Mouse (Mus musculus) neural tube, embryonic 15.5 days (tissue): ENCODE data around the gene Aloxe3. TPM values are rescaled to one million over a fixed set of nuclear protein-coding genes. Genes with fewer than 3 reads are reported as not detected.

ENCODE experiments used
- ATAC-seq: fragments of 200-750 bp; cut with Nextera tagmentation; 2 replicates; pipeline ENCODE4 v1.8.0; 2017; ENCODE audit warnings: mild to moderate bottlenecking, moderate TSS enrichment, moderate library complexity; ENCODE audit not compliant: low FRiP score
- H3K27ac ChIP-seq: fragments of 300-500 bp; sonication (generic); replicated peaks from 2 replicates; pipeline ENCODE4 v1.5.1; 2015; ENCODE audit warnings: mild to moderate bottlenecking, inconsistent platforms
- H3K27me3 ChIP-seq: fragments of 300-500 bp; sonication (generic); replicated peaks from 2 replicates; pipeline ENCODE4 v1.6.1; 2015; ENCODE audit warnings: inconsistent platforms
- H3K36me3 ChIP-seq: fragments of 300-500 bp; sonication (generic); 2 replicates; pipeline ENCODE4 v1.6.1; 2015; ENCODE audit warnings: inconsistent platforms
- H3K4me1 ChIP-seq: fragments of 300-500 bp; sonication (generic); 2 replicates; pipeline ENCODE4 v1.6.1; 2015; ENCODE audit warnings: inconsistent platforms
- H3K4me2 ChIP-seq: fragments of 300-500 bp; sonication (generic); 2 replicates; pipeline ENCODE4 v1.6.1; 2015; ENCODE audit warnings: inconsistent platforms, mild to moderate bottlenecking, moderate library complexity
- H3K4me3 ChIP-seq: fragments of 300-500 bp; sonication (generic); replicated peaks from 2 replicates; pipeline ENCODE4 v1.5.1; 2015; ENCODE audit warnings: mild to moderate bottlenecking, inconsistent platforms
- H3K9ac ChIP-seq: fragments of 300-500 bp; sonication (generic); replicated peaks from 2 replicates; pipeline ENCODE4 v1.6.1; 2015; ENCODE audit warnings: mild to moderate bottlenecking, inconsistent platforms
- H3K9me3 ChIP-seq: fragments of 300-500 bp; sonication (generic); replicated peaks from 2 replicates; pipeline ENCODE4 v1.6.1; 2016; ENCODE audit warnings: inconsistent platforms
- WGBS: fragments of 180-500 bp; shearing (Covaris S2); methylation state at CpG from one replicate; pipeline ENCODE4 v1.1.7; 2015; ENCODE audit warnings: mixed read lengths; 5-methylcytosine and 5-hydroxymethylcytosine counted together
- polyA plus RNA-seq: library from polyadenylated mRNA; unstranded; fragments of >200 nt; fragmentation: Nextera tagmentation; extraction: Ambion mirVana; gene quantifications from 2 replicates; pipeline ENCODE4 v1.2.1, GENCODE M21; 2015

Gene Aloxe3
- 4.3 and 6.1 TPM in 2 replicates for polyA plus RNA-seq

DNA sequence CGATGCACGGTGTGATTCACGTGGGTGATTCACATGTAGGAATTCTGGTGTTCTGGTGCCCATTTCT is at the start of gene Aloxe3:
TSS of gene Aloxe3 (plus strand) at position 45 of the 67 bp plus-strand sequence.
- Histone ChIP-seq H3K36me3 (no peaks in the 10 kb centered on the region), H3K9me3 (no peaks in the 10 kb centered on the region), H3K4me2 (peak within 1 kb of the TSS; percentile 85), H3K4me3 (peak within 1 kb of the TSS; percentile 59), H3K27ac (peak within 1 kb of the TSS; percentile 85), H3K9ac (peak within 1 kb of the TSS; percentile 55), H3K27me3 (peaks cover 8% of the 10 kb centered on the region), H3K4me1 (peaks cover 33% of the 10 kb centered on the region)
- ATAC-seq: no peak
- 3% methylated on average over 3 of the region's 3 CpGs for WGBS

DNA sequence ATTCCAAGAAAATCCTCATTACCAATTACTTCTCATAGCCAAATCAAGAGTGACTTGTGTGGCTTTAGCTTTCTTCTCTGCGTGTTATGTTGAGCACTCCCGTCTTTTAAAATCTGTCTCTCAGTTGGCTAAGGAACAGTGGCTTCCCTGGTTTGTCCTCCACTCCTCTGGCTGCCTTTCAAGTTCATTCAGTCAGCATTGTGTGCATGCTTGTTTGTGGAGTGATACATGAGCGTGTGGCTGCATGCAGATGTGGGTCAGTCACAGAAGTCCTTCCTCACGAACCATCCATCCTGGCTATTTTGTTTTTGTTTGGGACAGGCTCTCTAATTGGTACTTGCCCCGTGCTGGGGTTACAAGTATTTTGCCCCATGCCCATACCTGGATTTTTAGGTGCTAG is 49.1 kb upstream of the Aloxe3 start:
- no peak for ATAC-seq
- 66% methylated on average over 5 of the region's 5 CpGs for WGBS
- Histone ChIP-seq H3K9ac (no peak overlapping the region), H3K4me1 (peaks cover 32% of the 10 kb centered on the region), H3K9me3 (no peaks in the 10 kb centered on the region), H3K4me3 (no peak overlapping the region), H3K27ac (no peak overlapping the region), H3K27me3 (no peaks in the 10 kb centered on the region), H3K36me3 (no peaks in the 10 kb centered on the region), H3K4me2 (no peak overlapping the region)

DNA sequence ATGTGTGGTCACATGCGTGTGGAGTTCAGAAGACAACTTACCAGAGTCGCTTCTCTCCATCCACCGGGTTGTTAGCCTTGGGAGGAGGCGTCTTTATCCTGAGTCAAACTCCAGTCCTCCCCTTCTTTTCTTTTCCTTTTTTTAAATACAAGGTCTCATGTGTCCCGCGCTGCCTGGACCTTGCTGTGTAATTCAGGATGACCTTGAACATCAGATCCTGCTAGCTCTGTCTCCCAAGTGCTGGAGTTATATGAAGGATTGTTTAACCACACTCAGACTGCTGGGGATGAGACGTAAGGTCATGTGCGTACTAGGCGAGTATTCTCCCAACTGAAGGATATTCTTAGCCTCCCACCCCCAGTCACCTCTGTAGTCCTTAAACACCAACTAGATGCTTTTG is 48.4 kb upstream of the Aloxe3 start:
- WGBS: 82% methylated on average over 9 of the region's 9 CpGs
- Histone ChIP-seq H3K27me3 (no peaks in the 10 kb centered on the region), H3K4me1 (peaks cover 25% of the 10 kb centered on the region)

DNA sequence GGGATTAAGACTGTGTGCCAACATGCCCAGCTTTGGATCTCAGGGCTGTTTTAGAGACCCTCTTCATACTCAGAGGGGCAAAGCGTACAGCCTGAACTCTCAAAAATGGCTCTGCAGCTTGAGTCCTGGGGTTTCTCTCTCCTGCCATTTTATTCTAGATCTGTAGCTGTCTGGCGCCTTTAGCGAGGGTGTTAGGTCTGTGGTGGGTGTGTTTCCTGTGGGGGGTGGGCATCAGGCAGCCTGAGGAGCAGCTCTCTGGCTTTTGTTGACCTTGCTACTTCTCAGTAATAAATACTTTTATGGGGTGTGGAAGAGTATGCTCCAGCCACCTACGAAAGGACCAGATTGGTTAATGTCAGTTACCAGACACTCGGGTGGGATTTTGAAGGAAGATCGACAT is 47.7 kb upstream of the Aloxe3 start:
- H3K36me3 ChIP-seq: no peaks in the 10 kb centered on the region
- H3K27ac ChIP-seq: no peak overlapping the region
- no peaks in the 10 kb centered on the region for H3K9me3 ChIP-seq
- no peaks in the 10 kb centered on the region for H3K27me3 ChIP-seq
- 81% methylated on average over 6 of the region's 6 CpGs for WGBS
- H3K4me3 ChIP-seq: no peak overlapping the region
- H3K4me2 ChIP-seq: no peak overlapping the region
- no peak for ATAC-seq
- H3K4me1 ChIP-seq: peaks cover 20% of the 10 kb centered on the region
- H3K9ac ChIP-seq: no peak overlapping the region

More for the DNA sequence above, 48.4 kb upstream of the Aloxe3 start:
- H3K27ac ChIP-seq: no peak overlapping the region
- H3K9me3 ChIP-seq: no peaks in the 10 kb centered on the region
- H3K9ac ChIP-seq: no peak overlapping the region
- no peak for ATAC-seq
- H3K36me3 ChIP-seq: no peaks in the 10 kb centered on the region
- H3K4me2 ChIP-seq: no peak overlapping the region
- H3K4me3 ChIP-seq: no peak overlapping the region

DNA sequence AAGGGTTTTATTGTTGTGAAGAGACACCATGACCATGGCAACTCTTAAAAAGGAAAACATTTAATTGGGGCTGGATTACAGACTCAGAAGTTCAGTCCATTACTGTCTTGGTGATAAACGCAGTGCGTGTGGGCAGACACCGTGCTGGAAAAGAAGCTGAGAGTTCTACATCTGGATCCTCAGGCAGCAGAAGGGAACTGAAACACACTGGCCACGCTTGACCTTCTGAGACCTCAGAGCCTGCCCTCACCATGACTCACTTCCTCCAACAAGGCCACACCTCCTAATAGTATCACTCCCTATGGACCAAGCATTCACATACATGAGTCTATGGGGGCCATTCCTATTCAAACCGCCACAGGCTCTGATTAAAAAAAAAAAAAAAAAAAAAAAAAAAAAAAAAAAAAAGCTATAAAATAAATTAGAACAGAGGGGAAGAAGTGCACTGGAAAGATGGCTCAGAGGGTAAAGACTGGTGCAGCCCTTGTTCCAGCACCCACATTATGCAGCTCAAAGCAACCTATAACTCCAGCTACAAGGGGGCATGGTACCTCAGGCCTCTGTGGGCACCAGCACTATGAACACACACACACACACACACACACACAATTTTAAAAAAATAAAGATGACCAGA is 46.8 kb upstream of the Aloxe3 start:
- no peak for ATAC-seq
- H3K36me3 ChIP-seq: no peaks in the 10 kb centered on the region
- no peak overlapping the region for H3K4me2 ChIP-seq
- H3K27ac ChIP-seq: 0 out of 2 replicates have a peak overlapping the region, but pooled peaks have one; percentile 9
- no peaks in the 10 kb centered on the region for H3K9me3 ChIP-seq
- no peak overlapping the region for H3K9ac ChIP-seq
- 70% methylated on average over 5 of the region's 5 CpGs for WGBS
- no peaks in the 10 kb centered on the region for H3K27me3 ChIP-seq
- H3K4me1 ChIP-seq: peaks cover 14% of the 10 kb centered on the region
- H3K4me3 ChIP-seq: no peak overlapping the region

DNA sequence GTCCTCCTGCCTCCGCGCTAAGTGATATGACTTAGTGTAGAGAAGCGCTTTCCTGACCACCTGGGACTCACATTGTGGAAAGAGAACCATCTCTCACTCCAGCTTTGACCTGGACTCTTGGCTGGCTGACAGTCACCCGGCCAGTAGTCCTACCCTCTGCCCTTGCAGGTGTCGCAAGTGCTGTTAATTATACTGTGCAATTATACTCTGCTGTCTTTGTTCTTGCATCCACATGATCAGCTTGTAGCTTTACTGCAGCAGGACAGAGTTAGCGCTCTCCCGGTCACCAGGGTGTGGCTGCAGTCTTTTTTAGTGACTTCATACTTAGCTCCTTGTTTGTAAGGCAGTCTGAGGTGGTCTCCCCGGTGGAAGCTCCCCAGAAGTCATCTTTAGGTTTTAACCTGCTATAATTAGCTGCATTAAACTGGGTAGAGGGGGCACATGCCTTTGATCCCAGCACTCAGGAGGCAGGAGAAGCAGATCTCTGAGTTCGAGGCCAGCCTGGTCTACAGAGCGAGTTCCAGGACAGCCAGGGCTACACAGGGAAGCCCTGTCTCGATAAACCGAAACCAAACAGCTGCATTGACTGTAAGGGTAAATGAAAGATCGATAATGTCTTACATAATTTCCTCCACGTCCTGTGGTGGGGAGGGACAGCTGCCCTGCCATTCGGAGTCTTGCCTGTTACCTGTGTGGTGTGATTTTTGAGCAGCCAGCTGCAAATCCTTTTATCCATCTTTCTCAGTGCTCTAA is 45.4 kb upstream of the Aloxe3 start:
- H3K9me3 ChIP-seq: no peaks in the 10 kb centered on the region
- H3K36me3 ChIP-seq: no peaks in the 10 kb centered on the region
- no peak overlapping the region for H3K27ac ChIP-seq
- no peak for ATAC-seq
- H3K4me3 ChIP-seq: no peak overlapping the region
- no peak overlapping the region for H3K9ac ChIP-seq
- H3K27me3 ChIP-seq: no peaks in the 10 kb centered on the region
- peaks cover 3% of the 10 kb centered on the region; the same call in 1 of the 2 replicates for H3K4me1 ChIP-seq
- H3K4me2 ChIP-seq: no peak overlapping the region
- WGBS: 75% methylated on average over 15 of the region's 15 CpGs

DNA sequence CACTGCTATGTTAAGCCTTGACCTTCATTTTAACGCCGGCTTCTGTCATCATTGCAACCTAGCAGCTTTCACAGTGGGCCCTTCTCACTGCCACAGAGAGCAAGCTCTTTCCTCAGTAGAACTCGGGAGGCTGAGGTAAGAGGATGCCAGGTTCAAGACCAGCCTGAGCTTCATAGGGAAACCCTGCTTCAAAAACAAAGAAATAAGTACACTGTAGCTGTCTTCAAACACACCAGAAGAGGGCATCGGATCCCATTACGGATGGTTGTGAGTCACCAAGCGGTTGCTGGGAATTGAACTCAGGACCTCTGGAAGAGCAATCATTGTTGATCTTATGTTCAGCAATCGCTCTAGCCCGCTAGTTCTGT is 44.9 kb upstream of the Aloxe3 start:
- Histone ChIP-seq H3K36me3 (no peaks in the 10 kb centered on the region), H3K4me2 (no peak overlapping the region), H3K9ac (no peak overlapping the region), H3K27me3 (no peaks in the 10 kb centered on the region), H3K9me3 (no peaks in the 10 kb centered on the region), H3K4me1 (peaks cover 3% of the 10 kb centered on the region; the same call in 1 of the 2 replicates), H3K27ac (no peak overlapping the region), H3K4me3 (no peak overlapping the region)
- ATAC-seq: no peak
- 91% methylated on average over 8 of the region's 8 CpGs for WGBS

DNA sequence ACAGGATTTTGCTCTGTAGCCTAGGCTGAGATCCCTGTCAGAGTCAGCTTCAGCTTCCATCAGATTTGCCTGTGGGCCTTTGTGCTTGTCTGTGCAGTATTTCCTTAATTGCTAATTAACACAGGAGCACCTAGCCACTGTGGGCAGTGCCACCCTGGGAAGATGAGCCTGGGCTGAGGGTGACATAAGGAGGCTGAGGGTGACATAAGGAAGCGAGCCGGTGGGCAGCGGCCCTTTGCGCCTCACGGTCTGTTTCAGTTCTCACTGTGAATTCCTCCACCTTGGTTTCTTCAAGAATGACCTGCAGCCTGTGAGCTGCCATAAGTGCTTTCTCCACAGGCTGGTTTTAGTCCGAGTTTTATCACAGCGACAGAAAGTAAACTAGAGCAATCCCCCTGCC is 44.1 kb upstream of the Aloxe3 start:
- Histone ChIP-seq H3K27ac (no peak overlapping the region), H3K4me3 (no peak overlapping the region), H3K27me3 (no peaks in the 10 kb centered on the region), H3K9me3 (no peaks in the 10 kb centered on the region), H3K36me3 (no peaks in the 10 kb centered on the region), H3K4me2 (no peak overlapping the region), H3K4me1 (peaks cover 2% of the 10 kb centered on the region; the same call in 1 of the 2 replicates), H3K9ac (no peak overlapping the region)
- no peak for ATAC-seq
- 84% methylated on average over 7 of the region's 7 CpGs for WGBS

DNA sequence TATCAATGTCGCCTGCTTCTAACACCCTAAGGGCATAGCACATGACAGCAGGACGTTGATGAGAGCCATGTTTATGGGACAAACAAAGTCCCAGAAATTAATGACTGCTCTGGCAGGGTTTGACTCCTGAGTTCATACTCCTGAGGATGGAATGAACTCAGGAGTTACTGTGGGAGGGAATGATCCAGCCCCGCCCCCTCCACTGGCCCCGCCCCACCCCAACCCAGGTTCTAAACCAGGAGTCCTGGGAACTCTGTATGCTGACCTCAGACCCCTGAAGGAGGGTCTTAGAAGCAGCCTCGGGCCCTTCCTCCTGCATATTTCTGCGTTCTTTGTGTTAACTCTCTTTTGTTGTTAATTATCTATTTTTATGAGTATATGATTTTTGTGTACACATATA is 40.1 kb upstream of the Aloxe3 start:
- no peak overlapping the region for H3K9ac ChIP-seq
- H3K4me3 ChIP-seq: no peak overlapping the region
- no peak overlapping the region for H3K27ac ChIP-seq
- H3K27me3 ChIP-seq: no peaks in the 10 kb centered on the region
- WGBS: 66% methylated on average over 6 of the region's 6 CpGs
- H3K4me1 ChIP-seq: peaks cover 27% of the 10 kb centered on the region
- H3K9me3 ChIP-seq: no peaks in the 10 kb centered on the region
- H3K4me2 ChIP-seq: no peak overlapping the region
- H3K36me3 ChIP-seq: peaks cover 8% of the 10 kb centered on the region; the same call in 1 of the 2 replicates
- no peak for ATAC-seq

DNA sequence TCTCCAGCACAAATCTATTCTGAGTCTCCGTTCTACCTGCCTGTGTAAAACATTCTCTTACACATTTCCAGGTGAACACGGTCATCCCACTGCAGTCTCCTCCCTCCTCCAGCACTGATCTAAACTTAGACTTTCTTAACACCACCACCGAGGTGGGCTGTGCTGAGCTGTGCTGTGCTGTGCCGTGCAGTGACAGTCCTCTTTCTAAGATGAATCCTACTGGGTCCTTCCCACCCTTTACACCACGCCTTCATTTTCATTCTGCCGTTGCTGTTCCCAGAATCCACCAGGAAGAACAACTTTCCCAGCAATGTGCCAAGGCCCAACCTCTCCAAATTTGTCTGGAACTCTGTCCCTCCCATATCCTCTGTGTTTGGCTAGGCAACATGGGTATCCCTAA is 39.3 kb upstream of the Aloxe3 start:
- Histone ChIP-seq H3K9me3 (no peaks in the 10 kb centered on the region), H3K27me3 (no peaks in the 10 kb centered on the region), H3K36me3 (peaks cover 16% of the 10 kb centered on the region; the same call in 1 of the 2 replicates), H3K27ac (no peak overlapping the region), H3K4me1 (peaks cover 35% of the 10 kb centered on the region), H3K9ac (no peak overlapping the region), H3K4me2 (no peak overlapping the region), H3K4me3 (no peak overlapping the region)
- WGBS: 72% methylated on average over 6 of the region's 6 CpGs
- no peak for ATAC-seq

DNA sequence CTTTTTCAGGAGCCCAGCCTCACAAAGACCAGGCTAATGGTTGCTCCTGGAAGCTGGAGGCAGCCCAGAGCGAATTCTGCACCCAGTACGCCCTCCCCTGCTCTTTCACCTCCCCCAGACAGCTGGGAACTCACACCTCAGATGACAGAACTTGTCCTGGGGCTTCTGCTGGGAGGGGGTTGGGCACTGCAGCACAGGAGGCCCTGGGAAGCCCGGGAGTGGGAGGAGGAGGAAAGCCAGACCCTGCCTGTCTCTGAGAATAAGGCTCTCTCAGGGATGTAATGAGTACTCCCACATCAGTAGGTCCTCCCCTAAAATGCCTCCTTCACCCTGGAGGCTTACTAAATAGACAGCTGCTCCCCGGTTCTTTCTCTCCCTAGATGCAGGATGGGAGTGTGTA is 38.6 kb upstream of the Aloxe3 start:
- ATAC-seq: no peak
- no peaks in the 10 kb centered on the region for H3K27me3 ChIP-seq
- no peak overlapping the region; the same call in 1 of the 2 replicates for H3K9ac ChIP-seq
- H3K27ac ChIP-seq: peak overlapping the region; percentile 95; the same call in 1 of the 2 replicates
- no peaks in the 10 kb centered on the region for H3K9me3 ChIP-seq
- peaks cover 42% of the 10 kb centered on the region for H3K4me1 ChIP-seq
- no peak overlapping the region for H3K4me3 ChIP-seq
- H3K4me2 ChIP-seq: no peak overlapping the region
- 32% methylated on average over 4 of the region's 4 CpGs for WGBS
- H3K36me3 ChIP-seq: peaks cover 21% of the 10 kb centered on the region

DNA sequence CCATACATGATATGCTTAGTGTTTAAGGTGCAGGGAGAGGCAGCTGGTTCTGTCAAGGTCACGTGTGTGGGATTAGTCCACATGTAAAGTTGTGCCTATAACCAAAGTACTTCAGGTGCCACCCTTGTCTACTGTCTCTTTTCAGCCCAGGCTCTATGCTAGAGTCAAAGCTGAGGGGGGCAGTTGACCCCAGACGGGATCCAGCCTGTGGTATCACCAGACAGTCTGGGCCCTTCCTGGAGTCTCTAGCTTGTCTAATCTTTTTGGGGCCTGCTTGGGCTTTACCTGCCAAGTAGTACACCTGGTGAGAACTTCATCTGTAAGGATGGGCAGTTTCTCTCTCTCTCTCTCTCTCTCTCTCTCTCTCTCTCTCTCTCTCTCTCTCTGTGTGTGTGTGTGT is 38.1 kb upstream of the Aloxe3 start:
- Histone ChIP-seq H3K4me1 (peaks cover 47% of the 10 kb centered on the region), H3K36me3 (peaks cover 25% of the 10 kb centered on the region), H3K4me3 (peak overlapping the region; percentile 72; the same call in 1 of the 2 replicates), H3K27ac (peak overlapping the region; percentile 95), H3K4me2 (peak overlapping the region; percentile 94), H3K27me3 (no peaks in the 10 kb centered on the region), H3K9ac (no peak overlapping the region; the same call in none of the 2 replicates), H3K9me3 (no peaks in the 10 kb centered on the region)
- no peak for ATAC-seq
- 54% methylated on average over 2 of the region's 2 CpGs for WGBS
